Mouse (Mus musculus): ENCODE data around the gene Carns1. TPM values are rescaled to one million over a fixed set of nuclear protein-coding genes. Genes with fewer than 3 reads are reported as not detected.

Carns1 gene
- total RNA-seq, 2 experiments from 2014 or later, result 46.7 to 49.0 TPM

Small RNAs within 50 kb of the gene (microRNA-seq; reads per million reads assigned to microRNA genes)
- 0 reads per million in 2 experiments for gene Gm26115

Other genes starting within 250 kb of the Carns1 start
- gene Aldh3b1, start 245.7 kb downstream of the Carns1 start, total RNA-seq (2021), result 1 to 10 TPM; 1.6 to 1.9 TPM
- 10 to 100 TPM; 15.1 to 15.4 TPM for gene Unc93b1, start 240.3 kb downstream of the Carns1 start, total RNA-seq (2021)
- under 1 TPM; 0.17 to 0.18 TPM for gene Aldh3b3, start 216.8 kb downstream of the Carns1 start, total RNA-seq (2021)
- under 1 TPM; 0.12 to 0.32 TPM for gene Aldh3b2, start 203.2 kb downstream of the Carns1 start, total RNA-seq (2021)
- 10 to 100 TPM; 10.6 to 12.0 TPM for gene Acy3, start 188.9 kb downstream of the Carns1 start, total RNA-seq (2021)
- gene Tbx10, start 182.7 kb downstream of the Carns1 start, total RNA-seq (2021), result not detected
- 10 to 100 TPM; 56.6 to 63.2 TPM for gene Nudt8, start 174.9 kb downstream of the Carns1 start, total RNA-seq (2021)
- gene Gm49405, start 174.9 kb downstream of the Carns1 start, total RNA-seq (2021), result 1 to 10 TPM; 1.4 to 2.4 TPM
- gene Doc2g, start 172.2 kb downstream of the Carns1 start, total RNA-seq (2021), result 100 to 1,000 TPM; 106 to 120 TPM
- 100 to 1,000 TPM; 774 to 835 TPM for gene Ndufv1, start 162.7 kb downstream of the Carns1 start, total RNA-seq (2021)
- 100 to 1,000 TPM; 219 to 261 TPM for gene Gstp1, start 137.5 kb downstream of the Carns1 start, total RNA-seq (2021)
- 10 to 100 TPM; 69.7 to 73.5 TPM for gene Gstp2, start 129.5 kb downstream of the Carns1 start, total RNA-seq (2021)
- not detected for gene Gstp3, start 115.9 kb downstream of the Carns1 start, total RNA-seq (2021)
- not detected for gene Cabp2, start 93.9 kb downstream of the Carns1 start, total RNA-seq (2021)
- gene Cdk2ap2, start 78.3 kb downstream of the Carns1 start, total RNA-seq (2021), result 10 to 100 TPM; 22.4 to 23.6 TPM
- gene Pitpnm1, start 75.5 kb downstream of the Carns1 start, total RNA-seq (2021), result 10 to 100 TPM; 41.8 to 42.9 TPM
- gene Aip, start 49.6 kb downstream of the Carns1 start, total RNA-seq (2021), result 10 to 100 TPM; 54.6 to 55.7 TPM
- gene Gpr152, start 35.7 kb downstream of the Carns1 start, total RNA-seq (2021), result under 1 TPM in 1 of 2 experiments, not detected in 1; 0.07 TPM
- under 1 TPM in 1 of 2 experiments, not detected in 1; 0.18 TPM for gene Cabp4, start 31.4 kb downstream of the Carns1 start, total RNA-seq (2021)
- 10 to 100 TPM; 74.6 to 74.8 TPM for gene Coro1b, start 26.9 kb downstream of the Carns1 start, total RNA-seq (2021)
- gene Ptprcap, start 21.9 kb downstream of the Carns1 start, total RNA-seq (2021), result 1 to 10 TPM; 2.0 to 2.2 TPM
- gene Rps6kb2, start 12.1 kb downstream of the Carns1 start, total RNA-seq (2021), result 10 to 100 TPM; 26.0 to 26.3 TPM
- gene Tbc1d10c, start 15.8 kb upstream of the Carns1 start, total RNA-seq (2021), result 1 to 10 TPM; 2.0 to 2.1 TPM
- gene Ppp1ca, start 16.6 kb upstream of the Carns1 start, total RNA-seq (2021), result 100 to 1,000 TPM; 481 to 484 TPM
- gene Rad9a, start 26.2 kb upstream of the Carns1 start, total RNA-seq (2021), result 1 to 10 TPM; 8.3 to 8.4 TPM
- gene Clcf1, start 38.8 kb upstream of the Carns1 start, total RNA-seq (2021), result 1 to 10 TPM; 2.1 to 2.7 TPM
- gene AC109138.7, start 38.9 kb upstream of the Carns1 start, total RNA-seq (2021), result not detected
- gene Pold4, start 56.4 kb upstream of the Carns1 start, total RNA-seq (2021), result 10 to 100 TPM; 11.0 to 11.2 TPM
- gene Ssh3, start 93.7 kb upstream of the Carns1 start, total RNA-seq (2021), result 1 to 10 TPM; 8.4 to 9.0 TPM
- gene Ankrd13d, start 107.7 kb upstream of the Carns1 start, total RNA-seq (2021), result 1 to 10 TPM; 1.1 to 1.3 TPM
- gene Grk2, start 130.7 kb upstream of the Carns1 start, total RNA-seq (2021), result 10 to 100 TPM; 46.2 to 54.0 TPM
- 10 to 100 TPM; 57.1 to 59.1 TPM for gene Kdm2a, start 222.8 kb upstream of the Carns1 start, total RNA-seq (2021)

Measured in heart, postnatal 4 days (tissue).